Mouse (Mus musculus) bone marrow, adult 2 months (tissue): ENCODE results near the gene Mex3a.

Source experiments
- CTCF ChIP-seq: fragments of 200-500 bp; IDR thresholded peaks from 2 replicates; pipeline ENCODE4 v1.5.1; 2011; ENCODE audit warnings: low read length, control low read depth; ENCODE audit not compliant: control insufficient read depth, insufficient read depth
- POLR2A ChIP-seq: fragments of 200-500 bp; IDR thresholded peaks from 2 replicates; pipeline ENCODE4 v1.6.1; 2011; ENCODE audit warnings: low read depth, mild to moderate bottlenecking, control low read depth, low read length, borderline replicate concordance; ENCODE audit not compliant: control insufficient read depth

DNA sequence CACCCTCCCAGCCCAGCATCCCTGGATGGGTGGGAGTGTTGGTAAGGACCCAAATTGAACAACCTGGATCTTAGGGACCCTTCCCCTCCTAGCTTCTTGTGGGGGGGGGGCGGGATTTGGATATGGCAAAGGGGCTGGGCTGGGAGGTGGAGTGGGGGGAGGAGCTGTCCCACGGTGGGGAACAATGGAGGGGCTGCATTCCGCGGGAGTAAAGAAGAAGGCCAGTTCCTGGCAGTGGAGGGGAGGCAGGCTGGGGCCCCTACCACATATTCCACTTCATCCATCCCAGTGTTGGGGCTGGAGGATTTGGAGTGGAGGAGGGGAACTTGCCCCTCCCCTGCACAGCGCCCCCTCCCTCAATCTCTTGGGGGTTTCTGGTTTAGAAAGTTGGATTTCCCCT, 1.5 kb downstream of the Mex3a start:
- no peak for TF ChIP-seq POLR2A
- no peak for TF ChIP-seq CTCF
